Mouse (Mus musculus): ENCODE data around the gene Rheb. TPM values are rescaled to one million over a fixed set of nuclear protein-coding genes. Genes with fewer than 3 reads are reported as not detected.

Gene Rheb
- polyA plus RNA-seq, 1 experiment from 2014 or later = 105 TPM

DNA sequence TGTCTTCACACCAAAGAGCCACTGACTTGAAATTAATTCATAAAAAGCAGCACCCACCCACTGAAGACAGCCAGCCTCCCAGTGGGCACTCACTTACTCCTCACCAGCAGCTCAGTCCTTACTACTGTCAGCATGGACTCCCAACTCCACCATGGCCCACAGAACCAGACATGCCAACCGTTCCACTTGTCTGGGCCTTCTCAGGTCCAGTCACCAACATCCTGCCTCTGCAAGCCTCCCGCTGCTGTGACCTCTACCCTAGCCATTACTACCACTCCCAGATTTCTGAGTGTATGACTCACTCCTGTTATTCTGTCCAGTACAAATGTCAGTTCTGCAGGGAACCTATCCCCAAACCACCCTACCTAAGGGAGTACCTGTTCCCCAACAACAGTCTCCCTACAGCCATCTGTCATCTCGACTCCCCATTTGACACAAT, 21.0 kb downstream of the Rheb start:
- WGBS (ENCODE audit: insufficient replicate concordance) = 69% methylated on average over 3 of the region's 3 CpGs
- H3K9me3 ChIP-seq (replicated peaks) = no peaks in the 10 kb centered on the region
- ATAC-seq (ENCODE audit: low read depth) (no peak), DNase-seq (no peak)
- no peak overlapping the region for H3K9ac ChIP-seq
- peaks cover 28% of the 10 kb centered on the region for H3K4me1 ChIP-seq (replicated peaks)
- peaks cover 19% of the 10 kb centered on the region for H3K36me3 ChIP-seq
- H3K4me3 ChIP-seq (replicated peaks) = no peak overlapping the region
- H3K27me3 ChIP-seq = no peaks in the 10 kb centered on the region
- H3K27ac ChIP-seq = 0 out of 2 replicates have a peak overlapping the region, but pooled peaks have one; percentile 6
- no peak overlapping the region for H3K4me2 ChIP-seq

DNA sequence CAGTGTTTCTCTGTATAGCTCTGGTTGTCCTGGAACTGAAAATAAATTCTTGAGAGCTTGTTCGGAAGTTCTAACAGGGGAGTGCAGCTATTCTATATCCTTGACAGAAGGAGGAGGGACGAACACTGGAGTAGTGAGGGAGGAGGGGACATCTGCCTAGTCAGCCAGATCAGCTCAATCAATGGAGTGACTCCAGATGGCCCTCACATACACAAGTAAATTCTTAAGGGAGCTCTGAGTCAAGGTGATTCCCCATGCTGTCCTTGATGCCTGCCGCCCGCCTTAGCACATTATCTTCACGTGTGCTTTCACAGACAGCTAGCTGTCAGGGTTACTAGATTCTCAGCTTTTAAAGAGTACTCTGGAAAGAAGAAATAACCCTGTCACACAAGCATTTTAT, 21.8 kb downstream of the Rheb start:
- H3K9me3 ChIP-seq (replicated peaks) = no peaks in the 10 kb centered on the region
- ATAC-seq (ENCODE audit: low read depth) (no peak), DNase-seq (no peak)
- peaks cover 27% of the 10 kb centered on the region for H3K36me3 ChIP-seq
- H3K4me3 ChIP-seq (replicated peaks) = no peak overlapping the region
- 76% methylated on average over 5 of the region's 5 CpGs for WGBS (ENCODE audit: insufficient replicate concordance)
- peaks cover 20% of the 10 kb centered on the region for H3K4me1 ChIP-seq (replicated peaks)
- H3K9ac ChIP-seq = no peak overlapping the region
- no peak overlapping the region for H3K27ac ChIP-seq
- H3K27me3 ChIP-seq = no peaks in the 10 kb centered on the region
- H3K4me2 ChIP-seq = no peak overlapping the region

DNA sequence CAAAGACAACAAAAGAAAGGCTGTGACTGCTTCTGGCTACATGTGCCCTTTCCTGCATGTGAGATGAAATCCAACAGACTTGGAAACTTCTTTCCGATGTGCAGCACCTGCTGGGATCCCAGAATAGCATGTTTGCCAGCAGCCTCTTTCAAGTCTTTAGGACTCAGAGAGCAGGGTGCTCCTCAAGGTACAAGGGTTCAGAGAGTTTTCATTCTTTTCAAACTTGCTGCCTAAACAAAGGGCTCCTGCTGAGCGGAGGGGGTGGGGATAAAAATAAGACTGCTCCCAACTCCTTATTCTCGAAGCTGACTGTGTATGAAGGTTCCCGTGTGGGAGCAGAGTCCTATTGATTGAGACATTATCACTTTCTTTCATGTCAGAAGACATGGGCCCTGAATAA, 25.2 kb downstream of the Rheb start:
- no peak overlapping the region for H3K27ac ChIP-seq
- H3K36me3 ChIP-seq = peaks cover 62% of the 10 kb centered on the region
- DNase-seq (no peak), ATAC-seq (ENCODE audit: low read depth) (no peak)
- H3K9ac ChIP-seq = no peak overlapping the region
- H3K4me1 ChIP-seq (replicated peaks) = peaks cover 8% of the 10 kb centered on the region; the same call in 1 of the 2 replicates
- no peaks in the 10 kb centered on the region for H3K9me3 ChIP-seq (replicated peaks)
- 82% methylated on average over 4 of the region's 4 CpGs for WGBS (ENCODE audit: insufficient replicate concordance)
- H3K4me2 ChIP-seq = no peak overlapping the region
- no peaks in the 10 kb centered on the region for H3K27me3 ChIP-seq
- H3K4me3 ChIP-seq (replicated peaks) = no peak overlapping the region

DNA sequence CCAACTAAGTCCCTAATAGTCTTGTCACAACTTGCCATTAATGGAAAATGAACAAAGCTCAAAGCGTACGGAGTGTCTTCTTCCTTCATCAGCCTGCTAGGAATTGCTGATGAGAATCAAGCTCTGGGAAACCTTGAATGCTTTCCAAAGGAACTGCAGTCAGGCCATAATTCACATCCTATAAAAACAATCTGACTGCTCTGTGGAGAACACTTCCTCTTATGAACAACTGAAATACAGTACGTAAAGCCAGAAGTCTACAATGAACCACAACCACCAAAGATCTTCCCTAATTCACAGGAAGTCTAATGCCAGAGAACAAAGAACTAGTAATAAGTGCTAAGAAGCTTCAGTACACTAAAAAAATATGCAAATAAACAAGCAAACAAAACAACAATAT, 28.5 kb downstream of the Rheb start:
- Histone ChIP-seq H3K4me3 (replicated peaks) (no peak overlapping the region), H3K9me3 (replicated peaks) (no peaks in the 10 kb centered on the region), H3K27me3 (no peaks in the 10 kb centered on the region), H3K36me3 (peaks cover 84% of the 10 kb centered on the region), H3K9ac (no peak overlapping the region), H3K4me1 (replicated peaks) (0 out of 2 replicates have a peak, but pooled peaks cover 3% of the 10 kb centered on the region), H3K4me2 (no peak overlapping the region), H3K27ac (no peak overlapping the region)
- ATAC-seq (ENCODE audit: low read depth) (no peak), DNase-seq (no peak)
- 88% methylated on average over 3 of the region's 3 CpGs for WGBS (ENCODE audit: insufficient replicate concordance)

DNA sequence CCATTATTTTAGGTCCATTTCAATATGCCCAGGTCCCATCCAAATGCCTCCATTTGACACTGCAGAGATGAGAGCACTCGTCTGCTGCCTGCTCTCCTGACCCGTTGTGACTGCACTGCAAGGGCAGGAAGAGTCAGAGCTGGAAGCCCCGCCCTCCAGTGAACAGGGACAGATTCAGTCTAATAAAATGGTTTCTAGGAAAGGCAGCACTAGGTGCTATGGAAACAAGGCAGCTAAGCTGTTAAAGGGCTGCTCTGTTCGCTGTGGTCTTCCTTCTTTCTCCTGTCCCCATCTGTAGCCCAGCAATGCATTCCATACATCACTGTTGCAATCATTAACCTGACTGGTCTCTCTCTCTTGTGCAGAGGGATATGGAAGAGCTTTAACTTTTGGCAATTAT, 29.4 kb downstream of the Rheb start:
- Histone ChIP-seq H3K9ac (no peak overlapping the region), H3K9me3 (replicated peaks) (no peaks in the 10 kb centered on the region), H3K4me3 (replicated peaks) (no peak overlapping the region), H3K4me1 (replicated peaks) (0 out of 2 replicates have a peak, but pooled peaks cover 3% of the 10 kb centered on the region), H3K36me3 (peaks cover 88% of the 10 kb centered on the region), H3K27ac (no peak overlapping the region), H3K4me2 (no peak overlapping the region), H3K27me3 (no peaks in the 10 kb centered on the region)
- no peak for DNase-seq
- no peak for ATAC-seq (ENCODE audit: low read depth)
- WGBS (ENCODE audit: insufficient replicate concordance) = 70% methylated on average over 4 of the region's 4 CpGs

DNA sequence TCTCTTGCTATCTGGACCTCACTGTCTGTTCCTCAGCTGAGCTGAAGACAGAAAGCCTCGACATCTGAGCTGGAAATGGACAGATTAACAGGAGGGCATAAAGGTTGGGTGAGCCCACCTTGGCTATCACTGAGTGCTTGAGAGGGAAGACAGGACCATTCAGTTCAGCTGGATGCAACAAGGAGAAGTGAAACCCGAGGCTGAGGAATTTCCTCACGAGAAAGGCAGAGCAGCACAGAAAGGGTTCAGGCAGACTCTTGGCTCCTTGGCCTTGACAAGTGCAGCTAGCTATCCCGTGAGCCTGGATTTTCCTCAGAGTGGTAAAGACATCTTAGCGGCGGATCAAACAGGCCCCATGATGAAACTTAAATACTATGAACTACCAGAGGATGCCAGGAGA, 37.2 kb downstream of the Rheb start:
- peaks cover 12% of the 10 kb centered on the region for H3K4me1 ChIP-seq (replicated peaks)
- peaks cover 79% of the 10 kb centered on the region for H3K36me3 ChIP-seq
- DNase-seq (no peak), ATAC-seq (ENCODE audit: low read depth) (no peak)
- no peak overlapping the region for H3K4me2 ChIP-seq
- H3K4me3 ChIP-seq (replicated peaks) = no peak overlapping the region
- no peak overlapping the region for H3K27ac ChIP-seq
- no peak overlapping the region for H3K9ac ChIP-seq
- no peaks in the 10 kb centered on the region for H3K27me3 ChIP-seq
- no peaks in the 10 kb centered on the region for H3K9me3 ChIP-seq (replicated peaks)
- WGBS (ENCODE audit: insufficient replicate concordance) = 85% methylated on average over 6 of the region's 6 CpGs

DNA sequence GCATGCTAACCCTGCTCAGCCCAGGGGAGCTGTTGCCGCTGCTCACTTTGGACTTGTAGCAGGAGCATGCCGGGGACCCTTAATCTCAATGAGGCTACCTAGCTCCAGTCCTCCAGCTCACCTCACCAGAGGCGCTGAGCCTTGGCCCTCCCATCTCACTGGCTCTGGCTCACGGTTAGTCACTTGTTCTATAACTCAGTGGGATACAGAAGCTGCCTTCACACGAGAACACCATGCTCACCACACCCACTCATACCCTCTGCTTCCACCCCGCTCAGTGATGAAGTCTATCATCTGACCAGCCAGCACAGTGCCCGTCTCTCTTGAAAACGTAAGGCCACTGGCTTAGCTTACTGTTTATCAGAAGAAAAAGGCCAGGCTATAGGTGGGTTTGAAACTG, 37.8 kb downstream of the Rheb start:
- no peaks in the 10 kb centered on the region for H3K9me3 ChIP-seq (replicated peaks)
- 83% methylated on average over 8 of the region's 8 CpGs for WGBS (ENCODE audit: insufficient replicate concordance)
- H3K36me3 ChIP-seq = peaks cover 77% of the 10 kb centered on the region
- no peak overlapping the region for H3K27ac ChIP-seq
- no peak overlapping the region for H3K4me2 ChIP-seq
- H3K4me3 ChIP-seq (replicated peaks) = no peak overlapping the region
- H3K4me1 ChIP-seq (replicated peaks) = peaks cover 12% of the 10 kb centered on the region
- no peak for DNase-seq
- no peaks in the 10 kb centered on the region for H3K27me3 ChIP-seq
- no peak overlapping the region for H3K9ac ChIP-seq
- ATAC-seq (ENCODE audit: low read depth) = no peak

DNA sequence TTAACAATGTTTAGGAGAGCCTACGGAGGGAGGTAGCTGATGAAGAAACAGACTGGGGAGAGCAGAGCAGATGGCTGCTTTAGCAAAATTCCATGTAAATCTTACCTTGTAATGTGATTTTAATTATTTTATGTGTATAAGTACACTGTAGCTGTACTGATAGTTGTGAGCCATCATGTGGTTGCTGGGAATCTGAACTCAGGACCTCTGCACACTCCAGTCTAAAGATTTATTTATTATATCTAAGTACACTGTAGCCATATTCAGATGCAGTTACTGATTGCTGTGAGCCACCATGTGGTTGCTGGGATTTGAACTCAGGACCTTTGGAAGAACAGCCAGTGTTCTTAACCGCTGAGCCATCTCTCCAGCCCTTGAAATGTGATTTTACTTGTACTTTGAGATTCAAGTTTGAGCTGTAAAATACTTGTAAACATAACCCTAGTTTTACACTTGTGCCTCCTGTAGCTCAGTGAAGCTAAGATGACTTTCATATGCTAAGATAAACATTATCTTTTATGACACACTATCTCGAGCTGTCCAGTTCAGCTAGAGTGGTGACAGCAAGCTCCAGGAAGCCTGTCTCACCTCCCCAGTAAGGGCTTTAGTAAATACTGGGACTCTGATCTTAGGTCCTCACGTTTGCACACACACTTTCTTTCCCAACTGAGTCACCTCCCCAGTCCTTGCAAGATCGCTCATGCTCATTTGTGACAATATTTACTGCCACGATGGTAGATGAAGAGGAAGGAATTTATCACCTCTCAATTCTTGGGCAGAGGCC, 40.4 kb downstream of the Rheb start:
- H3K27ac ChIP-seq = 0 out of 2 replicates have a peak overlapping the region, but pooled peaks have one; percentile 10
- peaks cover 12% of the 10 kb centered on the region for H3K4me1 ChIP-seq (replicated peaks)
- H3K27me3 ChIP-seq = no peaks in the 10 kb centered on the region
- DNase-seq = no peak
- 60% methylated on average over 6 of the region's 6 CpGs for WGBS (ENCODE audit: insufficient replicate concordance)
- H3K9me3 ChIP-seq (replicated peaks) = no peaks in the 10 kb centered on the region
- H3K4me2 ChIP-seq = no peak overlapping the region
- H3K36me3 ChIP-seq = peaks cover 54% of the 10 kb centered on the region
- no peak overlapping the region for H3K4me3 ChIP-seq (replicated peaks)
- H3K9ac ChIP-seq = 0 out of 2 replicates have a peak overlapping the region, but pooled peaks have one; percentile 11
- peak; percentile 44; the same call in 1 of the 2 replicates for ATAC-seq (ENCODE audit: low read depth)

DNA sequence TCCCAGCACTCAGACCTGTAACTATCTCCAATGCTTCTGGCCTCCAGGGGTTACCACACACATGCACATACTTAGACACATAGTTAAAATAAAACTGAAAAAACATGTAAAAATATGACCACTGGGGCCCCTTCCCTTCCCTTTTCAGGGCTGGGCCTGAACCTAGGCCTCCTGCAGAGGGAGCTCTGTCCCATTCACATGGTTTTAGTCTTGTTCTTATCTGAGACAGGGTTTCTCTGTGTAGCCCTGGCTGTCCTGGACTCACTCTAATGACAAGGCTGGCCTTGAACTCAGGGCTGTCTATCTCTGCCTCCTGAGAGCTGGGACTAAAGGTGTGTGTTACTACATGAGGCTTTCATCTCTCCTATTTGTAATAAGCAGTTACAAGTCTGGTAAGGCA, 42.0 kb downstream of the Rheb start:
- peak; percentile 45; the same call in 1 of the 2 replicates for ATAC-seq (ENCODE audit: low read depth)
- peaks cover 12% of the 10 kb centered on the region for H3K4me1 ChIP-seq (replicated peaks)
- no peak for DNase-seq
- peaks cover 38% of the 10 kb centered on the region for H3K36me3 ChIP-seq
- no peak overlapping the region for H3K27ac ChIP-seq
- H3K9ac ChIP-seq = no peak overlapping the region
- H3K4me3 ChIP-seq (replicated peaks) = no peak overlapping the region
- no peaks in the 10 kb centered on the region for H3K9me3 ChIP-seq (replicated peaks)
- H3K27me3 ChIP-seq = no peaks in the 10 kb centered on the region
- H3K4me2 ChIP-seq = no peak overlapping the region

DNA sequence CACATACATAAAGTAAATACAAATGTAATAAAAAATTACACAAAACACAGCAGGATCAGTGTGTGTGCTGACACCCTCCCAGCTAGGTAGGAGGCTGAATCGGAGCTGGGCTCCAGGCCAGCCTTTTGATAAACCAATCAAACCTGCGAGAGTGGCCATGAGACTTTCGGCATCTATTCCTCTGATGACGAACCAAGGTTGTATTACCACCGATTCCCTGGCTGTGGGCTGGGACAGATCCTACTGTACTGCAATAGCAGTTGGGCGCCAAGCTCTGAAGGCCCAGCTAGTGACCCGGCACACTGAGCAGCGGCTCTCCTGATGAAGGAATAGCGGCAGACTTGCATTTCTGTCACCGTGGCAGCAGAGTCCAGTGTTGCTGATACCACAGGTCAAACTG, 43.8 kb downstream of the Rheb start:
- no peak overlapping the region for H3K4me2 ChIP-seq
- ATAC-seq (ENCODE audit: low read depth) (no peak), DNase-seq (no peak)
- H3K9me3 ChIP-seq (replicated peaks) = no peaks in the 10 kb centered on the region
- H3K9ac ChIP-seq = no peak overlapping the region
- H3K27ac ChIP-seq = no peak overlapping the region
- H3K36me3 ChIP-seq = peaks cover 21% of the 10 kb centered on the region
- no peaks in the 10 kb centered on the region for H3K27me3 ChIP-seq
- H3K4me3 ChIP-seq (replicated peaks) = no peak overlapping the region
- WGBS (ENCODE audit: insufficient replicate concordance) = 72% methylated on average over 10 of the region's 10 CpGs
- H3K4me1 ChIP-seq (replicated peaks) = peaks cover 12% of the 10 kb centered on the region

DNA sequence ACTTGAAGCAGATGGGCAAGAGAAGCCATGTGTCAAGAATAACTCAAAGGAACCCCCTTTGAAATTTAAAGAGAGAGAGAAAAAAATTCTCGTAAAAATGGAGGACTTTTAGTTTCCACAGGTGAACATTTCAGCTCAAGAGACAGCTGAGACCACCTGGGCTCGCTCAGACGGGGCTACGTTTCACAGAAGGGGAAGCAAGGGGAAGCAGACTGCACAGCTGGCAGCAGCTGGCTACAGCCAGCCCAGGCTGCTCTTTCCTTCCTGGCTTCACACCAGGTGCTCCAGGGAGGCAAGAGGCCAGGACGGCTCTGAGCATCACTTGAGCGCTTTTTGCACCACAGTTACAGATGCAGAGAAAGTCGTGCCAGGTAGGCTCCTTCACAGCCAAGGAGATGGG, 44.6 kb downstream of the Rheb start:
- Histone ChIP-seq H3K9me3 (replicated peaks) (no peaks in the 10 kb centered on the region), H3K36me3 (peaks cover 15% of the 10 kb centered on the region), H3K4me2 (no peak overlapping the region), H3K27ac (no peak overlapping the region), H3K9ac (no peak overlapping the region), H3K27me3 (no peaks in the 10 kb centered on the region), H3K4me3 (replicated peaks) (no peak overlapping the region), H3K4me1 (replicated peaks) (peaks cover 10% of the 10 kb centered on the region)
- ATAC-seq (ENCODE audit: low read depth) (no peak), DNase-seq (no peak)
- WGBS (ENCODE audit: insufficient replicate concordance) = 32% methylated on average over 7 of the region's 7 CpGs

DNA sequence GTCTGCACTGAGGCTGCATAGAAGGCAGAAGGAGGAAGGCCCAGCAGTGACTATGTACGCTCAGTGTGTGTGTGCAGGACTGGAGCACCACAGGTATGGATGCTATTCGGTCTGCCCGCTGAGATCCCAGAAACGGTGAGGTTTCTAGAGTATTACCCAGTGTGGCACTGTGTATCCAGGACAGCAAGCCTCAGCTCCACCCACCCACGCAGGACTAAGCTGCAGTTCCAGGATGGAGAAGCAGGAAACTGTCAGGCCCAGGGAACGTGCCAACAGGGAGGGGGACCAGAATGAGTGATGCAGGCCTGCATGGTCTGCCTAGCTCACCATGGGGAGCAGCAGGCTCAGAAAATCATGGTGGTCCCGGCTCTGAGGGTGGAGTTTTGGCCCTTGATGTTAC, 49.5 kb downstream of the Rheb start:
- Histone ChIP-seq H3K9ac (no peak overlapping the region), H3K36me3 (no peaks in the 10 kb centered on the region), H3K4me1 (replicated peaks) (no peaks in the 10 kb centered on the region), H3K27me3 (no peaks in the 10 kb centered on the region), H3K9me3 (replicated peaks) (no peaks in the 10 kb centered on the region), H3K4me2 (no peak overlapping the region), H3K27ac (no peak overlapping the region), H3K4me3 (replicated peaks) (no peak overlapping the region)
- ATAC-seq (ENCODE audit: low read depth) (no peak), DNase-seq (no peak)
- WGBS (ENCODE audit: insufficient replicate concordance) = 56% methylated on average over 7 of the region's 7 CpGs
